Mouse (Mus musculus) forelimb bud, embryonic 11.5 days (tissue): ENCODE measurements at regions not wholly inside any gene's neighbourhood (a gene's known extent, or its start where the extent isn't known, plus 50 kb on each side); places are given as distances from the start of the nearest gene placed in this dataset.
"Not testable (repeated sequence)": the region's sequence is repeated elsewhere in the genome, so short reads cannot be mapped to it uniquely, and the experiment has no call there.

ENCODE experiments used
- DNase-seq: peaks from one replicate; pipeline ENCODE4 v3.0.0-alpha.2; 2012; ENCODE audit warnings: low read depth, low spot score

DNA sequence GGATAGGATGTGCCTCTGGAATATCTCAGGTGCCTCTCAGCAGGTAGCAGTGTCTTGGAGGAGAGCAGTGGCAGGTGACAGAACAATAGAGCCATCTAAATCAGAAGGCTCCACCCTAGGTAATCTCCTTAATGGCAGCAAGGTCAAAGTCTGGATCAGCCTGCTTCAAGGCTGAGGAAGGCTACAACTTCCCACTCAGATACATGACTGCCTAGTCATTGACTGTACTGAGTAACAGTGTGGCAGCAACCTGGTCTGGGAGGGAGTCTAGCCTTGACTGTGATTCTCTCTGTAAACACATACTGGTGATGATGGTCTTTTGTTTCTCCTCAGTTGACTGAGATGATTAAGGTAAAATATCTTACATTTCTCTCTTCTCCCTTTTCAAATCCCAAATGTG lies 754.5 kb upstream of the Slc10a2 start:
- not testable (repeated sequence) for DNase-seq

DNA sequence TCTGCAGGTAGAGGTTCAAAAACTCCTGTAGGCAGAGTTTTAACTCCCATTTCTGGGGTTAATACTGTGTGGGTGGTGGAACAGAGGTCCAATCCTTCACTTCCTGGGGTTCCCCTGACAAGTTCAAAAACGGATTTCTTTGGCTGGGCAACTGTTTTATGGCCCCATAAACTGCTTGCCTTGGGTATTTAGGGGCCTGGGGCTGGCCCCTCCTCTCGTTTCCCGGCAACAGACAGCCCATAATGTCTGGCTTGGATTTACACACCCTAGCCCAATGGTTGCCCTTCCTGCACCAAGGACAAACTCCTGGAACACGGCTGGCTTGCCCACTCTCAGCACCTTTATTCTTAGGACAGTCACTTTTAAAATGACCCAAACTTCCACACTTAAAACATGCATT lies 752.2 kb upstream of the Slc10a2 start:
- peak; percentile 11 for DNase-seq
